Mouse (Mus musculus) cortical plate, adult 2 months (tissue): Measurements from ENCODE around the gene Hoxb5.

Source experiments
- CTCF ChIP-seq: fragments of 200-500 bp; IDR thresholded peaks from 2 replicates; pipeline ENCODE4 v1.5.1; 2011; ENCODE audit warnings: mild to moderate bottlenecking, control low read depth, low read length; ENCODE audit not compliant: insufficient read depth; ENCODE audit errors: extremely low read depth
- POLR2A ChIP-seq: fragments of 200-500 bp; IDR thresholded peaks from 2 replicates; pipeline ENCODE4 v1.6.1; 2011; ENCODE audit warnings: mild to moderate bottlenecking, low read length, control low read depth; ENCODE audit not compliant: insufficient read depth; ENCODE audit errors: extremely low read depth

DNA sequence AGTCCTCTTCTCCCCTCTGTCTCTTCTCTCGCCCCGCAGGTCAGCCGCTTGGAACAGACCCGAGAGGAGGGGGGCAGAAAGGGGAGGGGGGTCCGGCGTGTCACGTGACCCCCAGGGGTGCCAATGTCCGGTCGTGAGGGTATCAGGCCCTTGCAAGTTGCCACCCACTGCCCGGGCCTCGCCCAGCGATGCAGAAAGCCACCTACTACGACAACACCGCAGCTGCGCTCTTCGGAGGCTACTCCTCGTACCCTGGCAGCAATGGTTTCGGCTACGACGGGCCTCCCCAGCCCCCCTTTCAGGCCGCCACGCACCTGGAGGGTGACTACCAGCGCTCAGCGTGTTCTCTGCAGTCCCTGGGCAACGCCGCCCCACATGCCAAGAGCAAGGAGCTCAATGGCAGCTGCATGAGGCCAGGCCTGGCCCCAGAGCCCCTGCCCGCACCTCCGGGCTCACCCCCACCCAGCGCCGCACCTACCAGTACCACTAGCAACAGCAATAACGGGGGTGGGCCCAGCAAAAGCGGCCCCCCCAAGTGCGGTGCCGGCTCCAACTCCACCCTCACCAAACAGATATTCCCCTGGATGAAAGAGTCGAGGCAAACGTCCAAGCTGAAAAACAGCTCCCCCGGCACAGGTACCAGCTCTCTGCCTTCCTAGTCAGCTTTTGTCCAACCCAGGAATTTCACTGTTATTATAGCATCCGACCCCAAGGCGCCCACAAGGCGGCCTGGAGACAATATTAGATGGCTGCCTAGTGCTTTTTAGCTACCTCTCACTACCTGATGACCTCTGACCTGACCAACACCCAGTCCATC, 41.1 kb downstream of the Hoxb5 start:
- TF ChIP-seq CTCF (no peak), POLR2A (no peak)
